Mouse (Mus musculus) olfactory bulb, adult 2 months (tissue): ENCODE data around the gene Fam160a1. TPM values are rescaled to one million over a fixed set of nuclear protein-coding genes. Genes with fewer than 3 reads are reported as not detected.

ENCODE experiments used
- H3K27ac ChIP-seq: fragments of 200-500 bp; 2 replicates; pipeline ENCODE4 v1.5.1; 2012; ENCODE audit warnings: low read depth, low read length; ENCODE audit not compliant: insufficient read depth
- H3K4me1 ChIP-seq: fragments of 200-500 bp; 2 replicates; pipeline ENCODE4 v1.6.1; 2012; ENCODE audit warnings: low read length; ENCODE audit not compliant: control insufficient read depth, insufficient read depth
- H3K4me3 ChIP-seq: fragments of 200-500 bp; 2 replicates; pipeline ENCODE4 v1.5.1; 2012; ENCODE audit warnings: mild to moderate bottlenecking, low read depth, low read length, moderate library complexity; ENCODE audit not compliant: insufficient read depth
- CTCF ChIP-seq: fragments of 200-500 bp; IDR thresholded peaks from 2 replicates; pipeline ENCODE4 v1.5.1; 2012; ENCODE audit warnings: low read depth, mild to moderate bottlenecking, low read length, moderate library complexity; ENCODE audit not compliant: insufficient read depth
- POLR2A ChIP-seq: fragments of 200-500 bp; IDR thresholded peaks from 2 replicates; pipeline ENCODE4 v1.6.1; 2012; ENCODE audit warnings: mild to moderate bottlenecking, low read depth, low read length, moderate library complexity; ENCODE audit not compliant: insufficient read depth
- WGBS: fragments of 180-500 bp; shearing (Covaris S2); methylation state at CpG from one replicate; pipeline ENCODE4 v1.1.7; 2018; 5-methylcytosine and 5-hydroxymethylcytosine counted together
- polyA plus RNA-seq: library from polyadenylated mRNA; stranded (reverse); fragments of >200 nt; gene quantifications from 2 replicates; pipeline ENCODE4 v1.2.4, GENCODE M21; 2012; ENCODE audit warnings: low replicate concordance; ENCODE audit not compliant: missing spikeins, insufficient read depth, insufficient read length

Gene Fam160a1
- polyA plus RNA-seq, 1 experiment: not detected

DNA sequence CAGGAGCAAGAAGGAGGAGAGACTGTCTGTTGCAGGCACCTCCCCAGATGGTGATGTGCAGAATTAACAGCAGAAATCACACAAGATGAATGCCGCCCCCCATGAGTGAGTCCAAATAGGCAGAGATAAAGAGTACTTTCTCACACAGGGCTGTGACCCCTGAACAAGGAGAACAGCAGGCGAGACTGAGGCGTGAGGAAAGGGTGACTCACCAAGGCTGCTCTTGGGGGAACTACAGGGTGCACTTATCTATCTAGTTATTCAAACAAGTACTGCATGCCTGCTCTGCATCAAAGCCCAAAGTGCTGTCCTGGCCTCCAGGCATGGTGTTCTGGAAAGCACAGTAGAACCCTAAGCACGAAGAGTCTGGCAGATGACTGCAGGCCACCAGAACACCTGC is 43.2 kb downstream of the Fam160a1 start:
- H3K4me1 ChIP-seq: peaks cover 11% of the 10 kb centered on the region
- TF ChIP-seq CTCF (no peak), POLR2A (no peak)
- H3K27ac ChIP-seq: peak overlapping the region; percentile 33; the same call in 1 of the 2 replicates
- no peak overlapping the region for H3K4me3 ChIP-seq
- 31% methylated on average over 4 of the region's 4 CpGs for WGBS

DNA sequence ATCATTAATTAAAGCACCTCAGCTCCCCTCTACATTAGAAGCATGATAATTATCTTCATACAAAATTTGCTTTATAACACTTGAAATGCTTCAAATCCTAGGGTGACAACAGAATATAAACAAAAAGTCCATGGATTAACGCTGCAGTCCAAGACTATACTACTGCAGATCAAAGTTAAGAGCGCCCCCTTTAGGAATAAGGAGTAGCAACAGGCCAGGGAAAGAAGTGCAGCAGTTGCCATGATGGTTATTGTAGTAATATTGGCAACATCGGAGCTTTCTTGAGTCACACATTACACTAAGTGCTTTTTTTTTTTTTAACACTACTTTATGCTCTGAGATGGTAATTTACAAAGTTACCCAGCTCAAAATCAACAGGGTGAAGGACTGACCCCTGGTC is 43.7 kb downstream of the Fam160a1 start:
- 36% methylated on average over 3 of the region's 3 CpGs for WGBS
- TF ChIP-seq CTCF (no peak), POLR2A (no peak)
- Histone ChIP-seq H3K4me1 (peaks cover 11% of the 10 kb centered on the region), H3K4me3 (no peak overlapping the region), H3K27ac (peak overlapping the region; percentile 33; the same call in 1 of the 2 replicates)

DNA sequence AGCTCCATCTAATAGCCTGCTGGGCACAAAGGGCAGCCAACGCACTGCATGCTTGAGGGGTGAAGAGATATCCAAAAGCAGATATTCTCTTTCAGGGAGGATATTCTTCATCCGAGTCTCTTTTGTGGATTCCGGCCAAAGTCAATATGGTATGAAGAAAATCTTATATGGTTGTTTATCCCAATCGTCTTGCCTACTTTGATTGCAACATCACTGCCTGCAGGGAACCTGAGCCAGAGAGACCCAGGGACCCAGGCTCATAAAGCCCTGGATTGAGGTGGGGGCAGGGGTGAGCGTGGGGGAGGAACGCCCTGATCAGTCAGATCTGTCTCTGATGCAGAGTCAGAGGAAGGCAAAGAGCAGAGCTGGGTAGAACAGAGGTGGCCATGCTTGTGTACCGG is 52.2 kb downstream of the Fam160a1 start:
- TF ChIP-seq CTCF (no peak), POLR2A (no peak)
- Histone ChIP-seq H3K27ac (no peak overlapping the region), H3K4me3 (no peak overlapping the region), H3K4me1 (peaks cover 8% of the 10 kb centered on the region)
- WGBS: 65% methylated on average over 7 of the region's 7 CpGs

DNA sequence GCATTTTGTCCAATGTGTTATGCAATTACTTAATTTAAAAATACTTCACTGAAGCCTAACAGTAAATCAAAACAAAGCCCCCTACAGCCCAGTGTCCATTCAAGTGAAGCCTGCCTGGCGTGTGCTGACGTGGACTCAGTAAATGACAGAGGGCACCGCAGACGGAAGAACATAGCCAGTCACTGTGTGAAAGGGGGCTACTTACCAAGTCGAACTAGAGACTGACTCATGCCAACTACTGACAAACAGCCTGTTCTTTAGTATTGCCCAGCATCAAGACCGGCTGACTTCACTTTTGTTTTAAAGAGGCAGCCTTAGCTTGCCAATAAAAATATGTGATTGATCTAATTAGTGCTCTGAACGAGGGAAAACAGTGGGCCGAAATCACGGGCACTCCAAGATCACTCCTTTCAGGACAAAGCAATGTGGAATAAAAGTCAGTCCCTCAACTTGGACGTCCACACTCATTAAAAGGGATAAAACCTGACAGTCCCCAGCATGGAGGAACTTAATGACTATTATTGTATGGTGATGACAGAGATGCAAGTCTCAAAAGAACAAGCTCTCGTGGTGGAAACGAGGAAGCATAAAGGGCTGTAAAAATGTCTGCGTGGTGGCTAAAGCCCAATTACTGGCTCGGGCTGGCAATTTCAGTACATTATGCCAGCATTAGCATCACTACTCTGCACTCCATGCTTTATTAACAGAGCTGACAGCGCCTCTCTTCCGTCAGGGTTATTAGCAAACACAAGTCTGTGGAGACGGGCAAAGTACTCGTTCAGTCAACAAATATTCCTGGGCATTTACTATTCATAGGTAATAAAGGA is 52.9 kb downstream of the Fam160a1 start:
- TF ChIP-seq POLR2A: no peak
- no peak for TF ChIP-seq CTCF
- no peak overlapping the region for H3K27ac ChIP-seq
- WGBS: 54% methylated on average over 18 of the region's 18 CpGs

DNA sequence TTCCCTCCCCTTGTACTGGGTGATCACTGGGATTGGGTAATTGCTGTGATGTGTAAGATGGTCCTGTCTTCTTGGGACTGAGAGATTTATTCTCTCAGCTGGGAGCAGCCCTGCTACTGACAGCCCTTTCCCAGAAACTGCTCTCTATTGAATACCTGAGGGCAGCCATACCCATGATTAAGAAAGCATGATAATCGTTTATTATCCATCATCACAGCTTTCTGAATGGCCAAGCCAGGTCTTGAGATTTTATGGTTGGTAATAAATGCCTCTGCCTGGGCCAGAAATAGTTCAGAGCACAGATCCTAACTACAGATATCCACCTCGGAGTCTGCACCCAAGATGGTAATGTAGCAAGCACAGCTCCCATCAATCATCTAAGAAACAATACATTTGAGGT is 59.1 kb downstream of the Fam160a1 start:
- TF ChIP-seq CTCF: no peak
- no peak for TF ChIP-seq POLR2A
- Histone ChIP-seq H3K4me1 (no peaks in the 10 kb centered on the region), H3K27ac (no peak overlapping the region), H3K4me3 (no peak overlapping the region)
- WGBS: 84% methylated on average over 2 of the region's 2 CpGs

More for the DNA sequence above, 52.9 kb downstream of the Fam160a1 start:
- H3K4me3 ChIP-seq: no peak overlapping the region
- peaks cover 8% of the 10 kb centered on the region for H3K4me1 ChIP-seq

DNA sequence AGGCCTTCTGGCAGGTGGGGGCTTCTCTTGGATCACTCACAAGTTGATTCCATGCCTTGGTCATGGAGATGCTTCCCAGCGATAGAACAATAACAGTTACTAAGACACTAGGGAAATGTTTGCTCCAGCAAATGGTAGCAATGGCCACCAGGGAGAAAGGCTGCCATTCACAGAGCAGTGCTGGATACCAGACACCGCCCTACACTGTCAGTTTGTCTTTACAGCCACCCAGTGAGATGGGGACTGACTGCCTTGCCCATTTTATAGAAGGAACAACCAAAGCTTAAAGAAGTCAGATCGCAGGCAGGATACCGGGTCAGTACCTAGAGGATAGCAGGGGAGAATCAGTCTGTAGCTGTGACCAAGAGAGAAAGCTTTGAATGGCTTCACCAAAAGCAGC is 59.7 kb downstream of the Fam160a1 start:
- H3K27ac ChIP-seq: no peak overlapping the region
- WGBS: 94% methylated on average over 4 of the region's 4 CpGs
- TF ChIP-seq POLR2A (no peak), CTCF (no peak)
- H3K4me3 ChIP-seq: no peak overlapping the region
- H3K4me1 ChIP-seq: no peaks in the 10 kb centered on the region

DNA sequence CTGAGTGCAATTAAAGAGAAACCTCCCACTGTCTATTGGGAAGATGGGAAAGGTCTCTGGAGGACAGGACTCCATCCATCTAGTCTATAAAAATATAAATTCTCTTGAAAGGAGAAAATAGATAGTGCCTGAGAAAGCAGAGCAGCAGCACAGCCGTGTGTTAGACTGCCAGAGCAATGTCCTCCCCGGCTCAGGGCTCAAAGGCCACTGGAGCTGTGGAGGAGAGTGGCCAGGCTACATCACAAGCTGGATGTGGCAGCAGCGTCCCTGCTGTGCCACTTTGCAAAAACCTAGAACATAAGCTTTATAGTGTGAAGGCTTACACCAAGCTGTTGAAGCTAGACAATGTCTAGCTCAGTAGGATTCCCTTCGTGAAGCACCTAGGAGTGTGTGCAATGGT is 67.7 kb downstream of the Fam160a1 start:
- Histone ChIP-seq H3K4me1 (no peaks in the 10 kb centered on the region), H3K4me3 (no peak overlapping the region), H3K27ac (no peak overlapping the region)
- TF ChIP-seq POLR2A (no peak), CTCF (no peak)
- WGBS: 88% methylated on average over 4 of the region's 4 CpGs

DNA sequence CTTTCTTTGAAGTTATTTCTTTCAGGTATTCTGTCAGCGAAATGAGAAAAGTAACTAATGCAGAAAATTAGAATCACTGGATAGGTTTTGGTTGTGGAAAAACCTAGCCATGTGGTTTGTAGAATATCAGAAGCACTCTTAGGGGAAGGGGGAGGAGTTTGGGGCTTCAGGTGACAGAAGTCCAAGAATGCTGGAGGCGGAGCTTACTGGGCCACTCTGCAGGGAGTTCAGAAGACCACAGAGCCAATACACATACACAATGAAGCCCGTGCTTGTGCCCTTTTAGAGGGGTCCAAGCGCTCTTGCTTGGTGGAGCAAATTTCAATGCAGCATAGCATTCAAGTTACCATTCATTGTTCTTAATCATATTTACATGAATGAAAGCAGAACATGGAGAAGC is 68.2 kb downstream of the Fam160a1 start:
- no peak overlapping the region for H3K27ac ChIP-seq
- 79% methylated on average over 4 of the region's 4 CpGs for WGBS
- H3K4me1 ChIP-seq: no peaks in the 10 kb centered on the region
- TF ChIP-seq POLR2A (no peak), CTCF (no peak)
- H3K4me3 ChIP-seq: no peak overlapping the region

DNA sequence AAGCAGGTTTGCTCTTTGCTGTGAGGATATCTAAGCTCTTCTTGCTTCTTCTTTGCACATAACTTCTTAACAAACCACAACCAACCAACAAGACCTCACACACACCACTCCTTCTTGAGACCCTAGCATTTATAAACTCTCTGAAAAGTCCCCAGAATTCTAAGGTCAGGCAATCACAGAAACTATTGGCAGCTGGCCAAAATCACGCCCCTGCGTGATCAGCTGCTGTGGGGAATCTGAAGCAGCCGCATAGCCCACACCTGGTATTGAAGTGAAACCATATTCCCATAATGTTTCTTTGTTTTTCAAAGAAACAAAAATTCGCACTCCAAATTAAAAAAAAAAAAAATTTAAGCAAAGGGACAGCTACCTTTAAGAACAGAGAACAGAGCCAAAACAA is 71.0 kb downstream of the Fam160a1 start:
- H3K4me3 ChIP-seq: no peak overlapping the region
- no peaks in the 10 kb centered on the region for H3K4me1 ChIP-seq
- WGBS: 66% methylated on average over 4 of the region's 4 CpGs
- no peak overlapping the region for H3K27ac ChIP-seq
- no peak for TF ChIP-seq POLR2A
- TF ChIP-seq CTCF: no peak

DNA sequence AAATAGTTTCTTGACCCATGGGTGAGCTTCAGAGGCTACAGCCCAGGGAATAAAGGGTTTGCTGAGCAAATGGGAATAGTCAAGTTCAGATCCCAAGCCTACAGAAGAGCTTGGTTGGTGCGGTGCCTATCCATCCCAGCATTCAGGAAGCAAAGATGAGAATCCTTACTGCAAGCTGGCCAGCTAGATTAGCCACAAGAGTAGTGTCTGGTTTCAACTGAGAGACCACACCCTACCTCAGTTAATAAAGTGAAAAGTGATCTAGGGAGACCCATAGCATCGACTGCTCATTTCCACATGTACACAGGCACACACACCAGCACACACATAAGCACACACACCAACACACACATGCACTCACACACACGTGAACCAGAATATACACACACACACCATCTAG is 75.3 kb downstream of the Fam160a1 start:
- TF ChIP-seq POLR2A (no peak), CTCF (no peak)
- WGBS: 96% methylated on average over 3 of the region's 3 CpGs

More for the DNA sequence above, 75.3 kb downstream of the Fam160a1 start:
- Histone ChIP-seq H3K4me3 (no peak overlapping the region), H3K27ac (no peak overlapping the region), H3K4me1 (no peaks in the 10 kb centered on the region)
